Mouse (Mus musculus) inflammation-experienced regulatory T-cells (primary cell): ENCODE data around the gene Olfr796. TPM values are rescaled to one million over a fixed set of nuclear protein-coding genes. Genes with fewer than 3 reads are reported as not detected.

Source experiments
- polyA plus RNA-seq, 2 experiments: library from polyadenylated mRNA; unstranded; fragments of 100-300 nt; shearing (Covaris generic); gene quantifications; one replicate each; pipeline ENCODE4 v1.2.1; 2017

Olfr796 gene
- polyA plus RNA-seq, result not detected

GRCm38 (mm10) chr10:129612470-129612869 is at the start of gene Olfr796:
Gene Olfr796, minus strand, starts transcription at chr10:129612570.

GRCm38 (mm10) chr10:129657394-129657793 is 45.0 kb upstream of the Olfr796 start, which contains the start of gene Olfr800:
Gene Olfr800, plus strand, starts transcription at chr10:129657694.

GRCm38 (mm10) chr10:129637184-129637583 is 24.8 kb upstream of the Olfr796 start, which contains the start of gene Olfr799:
Gene Olfr799, plus strand, starts transcription at chr10:129637484.

GRCm38 (mm10) chr10:129627834-129628233 is 15.5 kb upstream of the Olfr796 start, which contains the start of gene Olfr798:
Gene Olfr798, minus strand, starts transcription at chr10:129627934.

GRCm38 (mm10) chr10:129567355-129567754 is 45.0 kb downstream of the Olfr796 start, which contains the start of gene Olfr794:
Gene Olfr794, plus strand, starts transcription at chr10:129567655.

Other genes with a start within 250 kb of the Olfr796 start
- under 1 TPM in 1 of 2 experiments, not detected in 1; 0.12 TPM for gene Olfr784, start 228.5 kb downstream of the Olfr796 start, polyA plus RNA-seq
- gene Olfr785, start 207.1 kb downstream of the Olfr796 start, polyA plus RNA-seq, result under 1 TPM in 1 of 2 experiments, not detected in 1; 0.69 TPM
- not detected for gene Olfr786, start 185.3 kb downstream of the Olfr796 start, polyA plus RNA-seq
- gene Olfr787, start 150.7 kb downstream of the Olfr796 start, polyA plus RNA-seq, result 1 to 10 TPM in 1 of 2 experiments, under 1 TPM in 1; 0.14 to 1.8 TPM
- under 1 TPM in 1 of 2 experiments, not detected in 1; 0.04 TPM for gene Olfr788, start 141.6 kb downstream of the Olfr796 start, polyA plus RNA-seq
- gene Olfr789, start 127.8 kb downstream of the Olfr796 start, polyA plus RNA-seq, result under 1 TPM in 1 of 2 experiments, not detected in 1; 0.06 TPM
- gene Olfr790, start 114.1 kb downstream of the Olfr796 start, polyA plus RNA-seq, result not detected
- gene Olfr791, start 90.8 kb downstream of the Olfr796 start, polyA plus RNA-seq, result under 1 TPM in 1 of 2 experiments, not detected in 1; 0.48 TPM
- gene Olfr792, start 73.4 kb downstream of the Olfr796 start, polyA plus RNA-seq, result under 1 TPM in 1 of 2 experiments, not detected in 1; 0.31 TPM
- not detected for gene Olfr794, start 44.9 kb downstream of the Olfr796 start, polyA plus RNA-seq
- gene Olfr798, start 15.4 kb upstream of the Olfr796 start, polyA plus RNA-seq, result 1 to 10 TPM in 1 of 2 experiments, under 1 TPM in 1; 0.13 to 1.1 TPM
- under 1 TPM in 1 of 2 experiments, not detected in 1; 0.43 TPM for gene Olfr799, start 24.9 kb upstream of the Olfr796 start, polyA plus RNA-seq
- gene Olfr800, start 45.1 kb upstream of the Olfr796 start, polyA plus RNA-seq, result not detected
- 1 to 10 TPM in 1 of 2 experiments, under 1 TPM in 1; 0.27 to 2.8 TPM for gene Olfr801, start 61.3 kb upstream of the Olfr796 start, polyA plus RNA-seq
- under 1 TPM in 1 of 2 experiments, not detected in 1; 0.13 TPM for gene Olfr802, start 75.6 kb upstream of the Olfr796 start, polyA plus RNA-seq
- gene Olfr803, start 81.7 kb upstream of the Olfr796 start, polyA plus RNA-seq, result not detected
- gene Olfr804, start 90.6 kb upstream of the Olfr796 start, polyA plus RNA-seq, result under 1 TPM; 0.02 to 0.07 TPM
- not detected for gene Olfr805, start 116.8 kb upstream of the Olfr796 start, polyA plus RNA-seq
- gene Olfr806, start 129.4 kb upstream of the Olfr796 start, polyA plus RNA-seq, result not detected
- gene Olfr807, start 145.2 kb upstream of the Olfr796 start, polyA plus RNA-seq, result under 1 TPM in 1 of 2 experiments, not detected in 1; 0.82 TPM
- gene Olfr808, start 152.9 kb upstream of the Olfr796 start, polyA plus RNA-seq, result not detected
- gene Olfr809, start 162.1 kb upstream of the Olfr796 start, polyA plus RNA-seq, result under 1 TPM; 0.07 to 0.22 TPM
- not detected for gene Olfr810, start 182.3 kb upstream of the Olfr796 start, polyA plus RNA-seq
- not detected for gene Olfr811, start 191.8 kb upstream of the Olfr796 start, polyA plus RNA-seq
- gene Olfr812, start 233.5 kb upstream of the Olfr796 start, polyA plus RNA-seq, result 1 to 10 TPM in 1 of 2 experiments, under 1 TPM in 1; 0.20 to 1.2 TPM
- not detected for gene Olfr813, start 242.8 kb upstream of the Olfr796 start, polyA plus RNA-seq